Mouse (Mus musculus): Measurements from ENCODE around the gene Iffo1. TPM values are rescaled to one million over a fixed set of nuclear protein-coding genes. Genes with fewer than 3 reads are reported as not detected.

The Iffo1 gene
- polyA plus RNA-seq, 2 experiments from 2014 or later = 9.5 to 10.6 TPM

- ATAC-seq = no peak
Measured at GRCm38 (mm10) chr6:125195541-125196075, 50.6 kb downstream of the Iffo1 start.

DNA sequence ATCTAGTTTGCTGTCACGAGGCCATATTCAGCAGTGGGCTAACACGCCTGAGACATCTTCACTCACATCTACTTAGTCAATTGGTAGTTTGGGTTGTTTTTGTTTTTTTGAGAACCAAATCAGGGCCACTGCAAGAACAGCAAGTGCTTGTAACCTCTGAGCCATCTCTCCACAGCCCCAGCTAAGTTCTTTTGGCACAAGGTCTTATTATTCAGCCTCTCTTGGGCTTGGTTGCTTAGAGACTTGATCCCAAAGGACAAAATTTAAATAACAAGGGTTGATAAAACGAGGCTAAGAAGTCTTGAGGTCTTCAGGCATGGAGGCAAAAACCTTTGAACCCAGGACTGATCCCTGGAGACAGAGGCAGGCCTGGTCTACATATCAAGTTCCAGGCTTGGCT, 51.3 kb downstream of the Iffo1 start:
- ATAC-seq = no peak

DNA sequence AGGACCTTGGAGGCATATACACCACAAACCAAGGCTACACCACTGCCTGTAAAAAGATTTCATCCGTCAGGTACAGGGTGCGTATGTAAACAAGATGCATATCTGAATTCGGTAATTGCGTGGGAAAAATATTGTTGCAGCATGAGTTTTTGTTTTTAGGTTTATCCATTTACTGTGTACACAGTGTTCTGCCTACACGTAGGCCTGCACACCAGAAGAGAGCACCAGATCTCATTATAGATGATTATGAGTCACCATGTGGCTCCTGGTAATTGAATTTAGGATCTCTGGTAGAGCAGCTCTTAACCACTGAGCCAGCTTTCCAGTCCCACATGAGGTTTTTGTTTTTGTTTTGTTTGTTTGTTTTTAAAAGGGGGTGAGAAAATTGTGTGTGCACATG, 52.1 kb downstream of the Iffo1 start:
- ATAC-seq = no peak

- no peak for ATAC-seq
Measured at GRCm38 (mm10) chr6:125210436-125210835, 65.4 kb downstream of the Iffo1 start.

Other genes with a start within 250 kb of the Iffo1 start
- 10 to 100 TPM; 19.0 to 29.0 TPM for gene Lag3, start 233.5 kb upstream of the Iffo1 start, polyA plus RNA-seq (2017; shearing (Covaris generic))
- gene Ptms, start 225.1 kb upstream of the Iffo1 start, polyA plus RNA-seq (2017; shearing (Covaris generic)) = 10 to 100 TPM in 1 of 2 experiments, 1 to 10 TPM in 1; 5.4 to 10.6 TPM
- 10 to 100 TPM; 39.0 to 40.7 TPM for gene Mlf2, start 213.9 kb upstream of the Iffo1 start, polyA plus RNA-seq (2017; shearing (Covaris generic))
- gene Cops7a, start 179.7 kb upstream of the Iffo1 start, polyA plus RNA-seq (2017; shearing (Covaris generic)) = 10 to 100 TPM; 66.2 to 93.4 TPM
- under 1 TPM in 1 of 2 experiments, not detected in 1; 0.15 TPM for gene Pianp, start 148.5 kb upstream of the Iffo1 start, polyA plus RNA-seq (2017; shearing (Covaris generic))
- gene Zfp384, start 136.1 kb upstream of the Iffo1 start, polyA plus RNA-seq (2017; shearing (Covaris generic)) = 1 to 10 TPM; 3.9 to 4.4 TPM
- 10 to 100 TPM; 48.3 to 64.6 TPM for gene Ing4, start 105.5 kb upstream of the Iffo1 start, polyA plus RNA-seq (2017; shearing (Covaris generic))
- 10 to 100 TPM; 24.6 to 25.9 TPM for gene Acrbp, start 95.6 kb upstream of the Iffo1 start, polyA plus RNA-seq (2017; shearing (Covaris generic))
- gene Lpar5, start 77.3 kb upstream of the Iffo1 start, polyA plus RNA-seq (2017; shearing (Covaris generic)) = 10 to 100 TPM; 12.1 to 19.9 TPM
- 10 to 100 TPM; 61.4 to 71.9 TPM for gene Chd4, start 49.3 kb upstream of the Iffo1 start, polyA plus RNA-seq (2017; shearing (Covaris generic))
- gene Nop2, start 13.3 kb upstream of the Iffo1 start, polyA plus RNA-seq (2017; shearing (Covaris generic)) = 10 to 100 TPM; 51.5 to 59.7 TPM
- 100 to 1,000 TPM; 215 to 384 TPM for gene Gapdh, start 21.2 kb downstream of the Iffo1 start, polyA plus RNA-seq (2017; shearing (Covaris generic))
- 10 to 100 TPM; 22.6 to 49.4 TPM for gene Ncapd2, start 46.5 kb downstream of the Iffo1 start, polyA plus RNA-seq (2017; shearing (Covaris generic))
- 10 to 100 TPM; 67.5 to 77.7 TPM for gene Mrpl51, start 46.6 kb downstream of the Iffo1 start, polyA plus RNA-seq (2017; shearing (Covaris generic))
- gene Vamp1, start 70.3 kb downstream of the Iffo1 start, polyA plus RNA-seq (2017; shearing (Covaris generic)) = 10 to 100 TPM; 17.0 to 28.4 TPM
- gene Tapbpl, start 86.6 kb downstream of the Iffo1 start, polyA plus RNA-seq (2017; shearing (Covaris generic)) = 100 to 1,000 TPM in 1 of 2 experiments, 10 to 100 TPM in 1; 88.2 to 156 TPM
- gene Cd27, start 91.8 kb downstream of the Iffo1 start, polyA plus RNA-seq (2017; shearing (Covaris generic)) = 100 to 1,000 TPM; 638 to 724 TPM
- 1 to 10 TPM; 1.9 to 2.3 TPM for gene Tuba3a, start 140.8 kb downstream of the Iffo1 start, polyA plus RNA-seq (2017; shearing (Covaris generic))
- gene Ltbr, start 168.6 kb downstream of the Iffo1 start, polyA plus RNA-seq (2017; shearing (Covaris generic)) = under 1 TPM in 1 of 2 experiments, not detected in 1; 0.28 TPM
- gene Scnn1a, start 175.4 kb downstream of the Iffo1 start, polyA plus RNA-seq (2017; shearing (Covaris generic)) = not detected
- 10 to 100 TPM; 24.9 to 43.5 TPM for gene Tnfrsf1a, start 204.1 kb downstream of the Iffo1 start, polyA plus RNA-seq (2017; shearing (Covaris generic))
- under 1 TPM in 1 of 2 experiments, not detected in 1; 0.12 TPM for gene Plekhg6, start 235.6 kb downstream of the Iffo1 start, polyA plus RNA-seq (2017; shearing (Covaris generic))